Mouse (Mus musculus) WW6 (cell line): ENCODE data around the gene Top2a.
A peak's percentile ranks its signal among the peaks of the same experiment; 100 is the strongest.

Experiments used
- DNase-seq: peaks from one replicate; pipeline ENCODE4 v3.0.0-alpha.2; 2013; ENCODE audit warnings: low read depth, low spot score

The Top2a gene

DNA sequence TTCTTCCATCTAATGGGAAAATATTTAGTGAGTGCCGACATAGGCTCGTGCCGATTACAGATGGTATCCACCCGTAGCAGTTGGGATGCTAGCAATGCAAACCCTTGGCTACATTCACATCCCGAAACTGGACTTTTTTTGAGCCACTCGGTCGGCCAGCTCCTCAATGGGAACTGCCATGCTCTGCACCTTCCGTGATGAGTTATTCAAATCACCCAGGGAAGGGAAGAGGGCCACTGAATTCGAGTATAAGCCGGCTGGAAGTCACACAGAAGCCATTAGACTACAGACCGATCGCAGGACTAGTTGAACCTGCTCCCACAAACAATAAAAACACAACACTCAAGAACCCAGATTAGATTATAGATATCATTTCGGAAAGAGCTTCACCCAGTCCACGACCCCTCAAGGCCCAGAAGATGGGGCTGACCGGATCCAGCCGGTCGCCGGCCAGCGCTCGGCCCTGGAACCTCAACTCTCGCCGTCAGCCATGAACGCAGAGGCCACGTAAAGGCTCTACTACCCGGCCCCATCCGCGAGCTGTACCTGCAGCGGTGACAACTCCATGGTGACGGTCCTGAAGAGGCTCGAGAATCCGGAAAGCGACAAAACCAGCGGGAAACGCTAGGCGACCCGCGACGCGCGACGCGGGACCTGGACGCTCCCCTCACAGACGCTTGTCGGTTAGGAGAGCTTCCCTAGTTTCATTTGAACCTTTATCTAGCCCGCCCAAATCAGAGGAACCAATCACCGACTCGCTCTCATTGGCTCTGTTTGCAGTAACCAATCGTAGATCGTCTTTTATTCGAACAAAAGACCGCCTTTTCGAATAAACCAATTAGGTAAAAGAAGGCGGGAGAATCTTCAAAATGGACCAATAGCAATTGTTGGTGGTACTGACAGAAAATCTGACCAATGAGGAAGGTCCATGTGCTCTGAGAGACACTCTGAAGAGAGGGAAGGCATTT lies at the start of gene Top2a:
Gene Top2a, minus strand, starts transcription at position 690 of the 968 bp plus-strand sequence.
- peak; percentile 98 for DNase-seq

DNA sequence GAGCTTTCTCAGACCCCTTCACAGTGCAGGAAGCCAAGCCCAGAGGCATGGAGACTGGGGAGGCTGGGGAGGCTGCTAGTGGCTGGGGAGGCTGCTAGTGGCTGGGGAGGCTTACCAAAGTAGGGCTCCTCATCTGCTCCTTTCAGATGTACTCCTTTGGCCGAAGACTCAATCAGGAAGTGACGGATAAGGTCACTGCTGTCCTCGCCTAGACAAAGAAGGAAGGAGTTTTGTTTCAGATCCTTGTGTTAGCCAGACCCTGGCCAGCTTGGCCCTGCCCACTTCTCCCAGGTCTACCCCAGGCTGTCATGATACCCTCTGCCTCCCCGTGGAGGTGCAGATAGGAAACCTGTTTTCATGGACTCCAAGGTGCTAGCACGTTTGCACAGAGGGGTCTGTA lies 49.8 kb upstream of the Top2a start:
- DNase-seq, result no peak

DNA sequence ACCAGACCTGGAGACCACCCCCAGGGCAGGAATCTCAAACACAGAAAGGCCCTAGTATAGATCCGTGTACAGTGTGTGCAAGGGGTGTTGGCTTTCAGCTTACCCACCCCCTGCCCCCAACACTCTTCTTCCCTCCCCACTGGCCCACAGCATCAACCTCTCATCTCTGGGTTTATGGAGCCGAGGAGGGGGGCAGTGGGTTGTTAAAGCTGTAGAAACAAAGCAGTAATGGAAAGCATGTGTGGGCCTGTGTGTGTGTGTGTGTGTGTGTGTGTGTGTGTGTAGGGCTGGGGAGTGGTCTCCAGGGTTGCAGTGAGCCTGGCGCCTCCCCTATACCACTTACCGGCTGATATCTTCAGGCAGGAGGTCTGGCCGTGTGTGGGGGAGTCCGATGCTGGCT lies 47.9 kb upstream of the Top2a start:
- DNase-seq, result no peak

DNA sequence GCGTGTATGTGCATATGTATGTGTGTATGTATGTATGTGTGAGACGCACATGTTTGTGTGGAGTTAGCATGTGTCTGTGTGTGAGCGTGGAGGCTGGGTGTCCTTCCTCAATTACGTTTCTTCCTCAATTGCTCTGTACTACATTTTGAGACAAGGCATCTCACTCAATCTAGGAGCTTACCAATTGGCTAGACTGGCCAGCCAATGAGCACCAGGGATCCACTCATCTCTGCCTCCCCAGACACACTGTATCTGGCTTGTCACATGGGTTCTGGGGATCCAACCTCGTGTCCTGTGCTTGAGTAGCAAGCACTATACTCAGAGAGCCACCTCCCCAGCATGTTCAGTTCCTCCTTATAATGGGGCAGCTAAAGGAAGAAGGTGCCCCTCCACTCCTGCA lies 44.5 kb upstream of the Top2a start:
- DNase-seq, result no peak

DNA sequence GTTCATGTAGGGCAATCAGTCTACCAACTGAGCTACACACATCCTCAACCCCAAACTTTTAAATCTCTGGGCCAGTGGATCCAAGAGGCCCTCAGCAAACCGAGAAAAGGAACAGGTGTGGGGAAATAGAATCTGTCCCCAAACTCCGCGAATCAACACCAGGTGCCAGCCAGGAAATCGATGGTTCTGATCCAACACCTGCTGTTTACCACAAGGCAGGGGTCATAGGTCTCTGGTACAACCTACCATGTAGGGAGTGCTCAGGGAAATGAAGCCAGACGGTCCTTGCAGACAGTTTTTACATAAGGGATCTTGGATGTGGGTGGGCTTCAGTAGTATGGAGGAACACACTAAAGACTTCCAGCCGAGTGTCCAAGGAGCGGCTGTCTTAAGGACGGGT lies 43.6 kb upstream of the Top2a start:
- no peak for DNase-seq

DNA sequence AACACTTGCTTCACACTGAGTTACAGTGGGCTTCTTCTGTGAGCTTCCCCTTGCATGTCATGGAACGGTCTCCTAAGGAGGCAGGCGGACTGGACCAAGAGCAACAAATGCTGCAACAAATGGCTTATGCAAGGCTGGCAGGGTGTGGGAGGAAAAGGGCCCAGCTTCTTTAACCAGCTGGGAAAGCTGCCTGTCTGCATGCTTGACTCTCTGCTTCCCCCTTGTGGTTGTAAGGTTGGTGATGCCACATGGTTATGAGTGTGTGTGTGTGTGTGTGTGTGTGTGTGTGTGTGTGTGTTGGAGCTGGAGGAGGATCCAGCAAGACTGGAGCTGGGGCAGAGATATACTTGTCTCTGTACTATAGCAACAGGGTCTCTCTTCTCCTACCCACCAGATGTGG lies 42.0 kb upstream of the Top2a start:
- peak; percentile 85 for DNase-seq

DNA sequence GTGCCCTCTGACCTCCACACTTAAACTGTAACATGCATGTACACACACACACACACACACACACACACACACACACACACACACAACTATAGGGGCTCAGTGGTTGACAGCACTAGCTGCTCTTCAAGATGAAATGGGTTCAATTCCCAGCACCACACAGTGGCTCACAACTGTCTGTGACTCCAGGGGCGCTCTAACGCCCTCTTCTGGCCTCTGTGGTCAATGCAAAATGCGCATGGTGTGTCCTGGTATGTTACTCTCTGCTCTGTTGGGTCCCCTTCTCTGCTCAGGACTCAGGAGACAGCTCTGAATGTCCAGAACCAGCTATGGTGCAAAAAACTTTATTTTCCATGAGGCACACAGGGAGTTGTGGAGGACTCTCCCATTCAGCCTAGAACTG lies 41.4 kb upstream of the Top2a start:
- DNase-seq, result no peak

DNA sequence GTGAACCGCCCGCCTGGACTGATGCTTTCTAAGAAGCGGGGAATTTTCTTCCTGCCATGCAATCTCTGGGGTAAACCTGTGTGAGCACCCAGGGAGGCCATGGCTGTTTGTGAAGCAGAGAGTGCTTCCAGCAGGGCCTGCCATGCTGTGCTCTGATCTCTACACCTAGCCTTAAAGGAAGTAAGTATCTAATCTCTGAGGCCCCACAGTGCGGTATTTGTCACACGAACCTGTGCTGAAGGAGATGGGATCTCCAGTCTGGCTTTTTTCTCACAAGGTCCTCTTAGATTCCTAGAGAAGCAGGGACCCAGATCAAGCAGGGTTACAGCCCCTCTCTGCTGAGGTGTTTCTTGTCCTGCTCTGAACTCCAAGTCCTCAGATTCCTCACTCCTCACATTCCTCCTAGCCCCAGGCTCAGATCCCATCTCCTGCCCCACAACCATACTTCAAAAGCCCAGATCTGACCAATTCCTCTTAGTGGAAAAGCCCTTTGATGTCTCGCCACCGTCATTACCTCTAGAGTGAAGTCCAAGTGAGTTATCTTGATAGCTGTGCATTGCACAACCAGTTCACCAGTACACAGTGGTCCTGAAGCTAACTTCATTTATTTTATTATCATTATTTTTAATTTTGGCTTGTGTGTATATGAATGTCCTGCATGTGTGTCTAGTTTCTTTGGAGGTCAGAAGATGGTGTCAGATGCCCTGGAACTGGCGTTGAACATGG lies 39.6 kb upstream of the Top2a start:
- no peak for DNase-seq

DNA sequence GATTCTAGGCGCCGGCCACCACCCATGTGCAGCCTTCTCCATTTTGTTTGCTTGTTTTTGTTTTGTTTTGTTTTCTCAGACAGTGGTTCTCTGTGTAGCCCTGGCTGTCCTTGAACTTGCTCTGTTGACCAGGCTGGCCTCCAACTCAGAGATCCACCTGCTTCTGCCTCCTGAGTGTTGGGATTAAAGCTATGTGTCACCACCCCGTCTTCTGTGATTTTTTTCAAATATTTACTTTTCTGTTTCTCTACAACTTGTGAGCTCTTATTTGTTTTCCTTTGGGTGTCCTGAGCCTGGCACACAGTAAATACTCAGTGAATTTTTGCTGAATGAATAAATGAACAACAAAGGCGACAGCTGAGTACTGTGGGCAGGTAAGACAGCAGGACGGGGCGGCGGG lies 38.7 kb upstream of the Top2a start:
- DNase-seq, result no peak

DNA sequence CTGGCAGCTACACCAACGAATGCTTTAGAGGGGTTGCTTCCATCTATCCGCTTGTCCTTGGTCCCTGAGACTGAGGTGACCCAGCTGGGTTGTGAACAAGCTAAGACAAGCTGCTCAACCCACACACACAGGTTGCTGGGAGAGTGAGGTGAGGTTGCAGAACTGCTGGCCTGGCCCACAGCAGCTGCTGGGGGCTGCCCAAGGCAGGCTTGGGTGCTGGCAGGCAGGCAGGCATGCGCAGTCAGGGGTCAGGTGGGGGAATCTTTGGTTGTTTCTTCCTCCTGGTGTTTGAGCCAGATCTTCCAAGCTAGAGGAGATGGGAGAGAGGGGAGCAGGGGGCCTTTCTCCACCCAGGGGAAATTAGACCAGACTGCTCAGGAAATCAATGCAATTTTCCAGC lies 36.4 kb upstream of the Top2a start:
- no peak for DNase-seq

DNA sequence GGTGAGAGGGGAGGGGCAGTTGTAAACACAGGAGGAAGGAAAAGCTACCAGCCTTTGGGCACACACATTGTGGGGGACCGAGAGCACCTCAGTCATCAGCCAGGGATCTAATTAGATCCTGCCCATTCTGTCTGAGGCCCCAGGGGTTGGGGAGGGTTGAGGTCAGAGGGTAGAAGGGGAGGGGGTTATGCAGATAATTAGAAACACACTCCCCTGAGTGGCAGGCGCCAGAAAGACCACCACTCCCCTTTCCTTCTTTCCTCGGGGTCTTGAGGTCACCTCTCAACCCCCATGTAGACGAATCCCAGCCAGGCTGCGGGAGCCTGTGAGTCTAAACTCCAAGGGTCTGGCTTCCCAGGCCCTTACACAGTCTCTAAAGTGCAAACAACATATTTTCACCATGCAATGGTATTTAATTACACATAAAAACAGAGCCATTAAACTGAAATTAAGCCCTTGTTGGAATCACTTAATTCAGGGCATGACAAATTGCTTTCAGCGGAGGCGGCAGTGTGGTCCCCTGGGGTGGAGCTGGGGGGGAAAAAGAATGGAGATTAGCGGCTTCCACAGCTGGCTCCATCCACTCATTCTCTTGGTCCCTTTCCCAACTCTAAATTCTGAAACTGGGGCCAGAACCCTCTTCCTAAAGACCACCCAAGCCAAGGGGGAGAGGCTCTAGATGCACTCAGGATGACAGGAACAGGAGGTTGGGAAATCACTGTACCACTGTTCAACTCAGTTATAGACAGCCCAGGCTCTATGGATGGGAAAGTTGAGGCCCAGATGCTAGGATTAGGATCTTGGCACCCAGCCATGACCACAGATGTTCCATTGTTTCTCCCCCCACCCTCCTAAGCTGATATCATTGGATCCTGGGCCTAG lies 31.8 kb upstream of the Top2a start:
- DNase-seq, result no peak

DNA sequence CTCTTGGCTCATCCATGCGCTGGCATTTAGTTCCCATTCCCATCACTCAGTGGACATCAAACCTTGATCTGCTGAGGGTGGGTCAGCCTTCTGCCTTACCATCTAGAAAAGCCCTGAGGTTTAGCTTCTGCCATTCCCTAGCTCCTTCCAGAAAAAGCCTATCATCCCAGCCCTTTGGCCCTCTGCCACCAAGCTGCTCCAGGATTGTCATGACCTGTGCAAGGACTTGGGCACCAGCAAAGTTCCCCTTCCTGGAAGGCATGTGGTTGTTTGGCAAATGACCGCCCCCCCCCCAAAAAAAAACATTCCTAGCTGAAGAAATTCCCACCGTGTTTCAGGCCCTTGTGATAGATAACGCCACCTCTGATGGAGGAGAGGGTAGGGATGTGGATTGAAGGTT lies 31.2 kb upstream of the Top2a start:
- DNase-seq, result no peak

DNA sequence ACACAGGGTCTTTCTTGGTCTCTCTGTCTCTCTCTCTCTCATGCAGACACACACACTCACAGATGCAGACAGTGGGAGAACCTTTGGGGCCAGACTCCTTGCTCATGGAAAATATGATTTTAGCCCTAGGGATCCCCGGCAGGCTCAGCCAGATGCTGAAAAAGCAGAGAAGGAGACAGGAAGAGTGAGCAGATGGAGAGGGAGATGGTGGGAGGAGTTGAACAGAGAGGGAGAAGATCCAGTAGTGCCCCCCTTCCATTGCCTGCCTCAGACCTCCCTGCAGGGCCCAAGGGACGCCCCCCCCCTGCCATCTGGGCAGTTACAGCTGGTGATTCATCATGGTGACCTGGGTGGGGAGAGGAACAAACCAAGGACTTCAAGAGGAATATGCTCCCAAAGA lies 23.7 kb upstream of the Top2a start:
- no peak for DNase-seq

DNA sequence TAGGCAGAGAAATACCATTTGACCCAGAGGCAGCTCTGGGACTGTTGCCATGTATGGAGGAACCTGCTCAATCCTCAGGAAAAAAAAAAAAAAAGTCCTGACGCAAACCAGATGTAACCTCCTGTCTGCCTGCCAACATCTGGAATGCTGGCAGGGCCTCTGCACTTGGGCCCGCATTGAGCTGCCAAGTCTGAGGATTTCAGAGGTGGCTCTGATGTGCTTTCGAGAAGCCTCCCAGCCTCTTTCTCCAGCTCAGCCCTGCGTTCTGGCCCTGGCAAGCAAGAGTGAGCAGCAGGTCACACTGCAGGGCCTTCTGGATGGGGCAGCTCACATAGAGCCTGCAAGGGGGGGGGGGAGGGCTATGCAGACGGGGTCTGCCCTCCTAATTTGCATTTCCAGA lies 23.1 kb upstream of the Top2a start:
- no peak for DNase-seq

DNA sequence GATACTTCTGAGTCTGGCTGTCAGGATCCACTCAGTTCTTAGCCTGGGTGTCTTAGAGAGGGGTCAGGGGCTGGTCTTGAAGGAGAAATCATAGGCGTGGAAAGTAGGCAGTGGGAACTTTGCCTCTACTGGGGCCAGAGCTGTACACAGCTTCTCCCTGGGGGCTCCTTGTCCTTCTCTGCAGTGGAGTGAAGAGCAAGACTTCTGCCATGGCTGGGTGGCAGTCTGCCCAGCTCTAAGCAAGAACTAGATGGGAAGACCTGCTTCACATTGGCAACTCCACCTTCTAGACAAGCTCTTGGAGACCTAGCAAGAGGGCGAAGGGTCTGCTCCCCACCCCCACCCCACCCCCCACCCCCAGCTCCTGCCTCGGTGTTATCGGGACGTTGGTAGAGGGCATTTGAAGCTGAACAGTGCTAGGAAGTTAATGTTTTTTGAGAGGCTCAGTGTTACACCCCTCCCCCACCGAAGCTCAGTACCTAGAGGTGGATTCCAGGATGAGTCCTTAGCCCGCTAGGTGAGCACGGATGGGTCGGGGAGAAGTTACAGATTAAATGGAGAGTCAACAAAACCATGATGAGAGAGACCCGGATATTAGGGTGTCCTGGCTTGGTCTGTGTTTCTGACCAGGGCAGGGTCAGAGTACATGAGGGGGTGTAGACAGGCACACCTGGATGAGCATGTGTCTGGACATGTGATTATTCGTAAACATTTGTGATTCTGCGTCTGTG lies 21.3 kb upstream of the Top2a start:
- DNase-seq, result no peak

DNA sequence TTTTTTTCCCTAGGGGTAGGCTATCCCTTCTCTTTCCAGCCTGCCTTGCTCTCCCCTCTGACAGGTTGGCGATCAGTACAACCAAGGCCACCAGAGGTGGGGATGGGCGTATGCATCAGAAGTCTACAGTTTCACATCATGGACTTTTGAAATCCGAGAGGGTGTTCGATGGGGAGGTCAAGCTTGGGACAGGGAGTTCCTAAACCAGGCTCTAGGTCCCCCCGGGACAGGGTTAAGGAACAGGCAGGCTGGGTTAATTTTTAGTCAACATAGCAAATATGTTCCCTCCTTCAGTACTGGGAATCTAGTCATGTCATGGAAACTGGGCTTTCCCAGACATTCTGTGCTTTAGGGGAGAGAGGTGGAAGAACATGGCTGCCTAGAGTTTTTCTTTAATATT lies 20.3 kb upstream of the Top2a start:
- DNase-seq, result no peak

DNA sequence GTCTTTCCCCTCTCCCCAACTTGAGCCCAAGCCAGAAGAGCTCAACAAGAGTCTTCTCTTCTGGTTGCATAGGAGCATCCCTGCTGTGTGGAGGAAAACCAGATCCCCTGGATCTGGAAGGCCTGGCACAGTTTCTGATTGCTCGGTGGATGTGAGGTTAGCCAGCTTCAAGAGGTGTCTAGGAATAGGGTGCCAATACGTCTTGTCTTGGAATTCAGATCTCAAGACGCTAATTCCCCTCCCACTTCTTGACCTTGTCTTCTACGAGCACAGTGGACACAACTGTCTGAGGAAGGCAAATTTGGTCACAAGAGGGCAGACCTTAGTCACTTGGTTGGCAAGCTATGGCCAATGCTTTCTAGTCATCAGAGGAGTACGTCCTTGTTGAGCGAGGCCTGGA lies 19.6 kb upstream of the Top2a start:
- no peak for DNase-seq

DNA sequence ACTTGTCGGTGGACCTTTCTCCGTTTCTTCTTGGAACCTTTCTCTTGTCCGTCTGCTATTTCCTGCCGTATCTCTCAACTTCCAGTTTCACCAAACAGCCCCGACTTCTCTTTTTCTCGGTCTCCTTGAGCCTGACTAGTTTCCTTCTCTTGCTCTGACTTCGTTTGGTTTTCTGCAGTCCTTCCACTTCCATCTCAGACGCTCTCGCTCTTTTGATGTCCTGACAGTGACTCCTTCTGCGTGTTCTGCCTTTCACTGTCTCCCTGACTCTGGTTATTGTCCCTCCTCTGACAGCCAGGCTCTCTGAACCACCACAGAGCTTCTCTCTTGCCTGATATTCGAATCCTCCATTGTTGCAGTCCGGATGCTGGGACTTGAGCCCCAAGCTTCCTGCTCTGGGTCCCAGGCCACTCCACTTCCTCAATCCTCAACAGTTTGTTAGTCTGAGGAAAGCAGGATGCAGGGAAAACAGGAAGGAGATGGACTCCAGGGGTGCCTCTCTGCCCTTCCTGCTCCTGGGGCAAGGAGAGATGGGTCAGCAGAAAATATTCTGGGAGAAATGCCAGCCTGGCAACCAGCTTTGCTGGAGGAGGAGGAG lies 18.9 kb upstream of the Top2a start:
- DNase-seq, result no peak

DNA sequence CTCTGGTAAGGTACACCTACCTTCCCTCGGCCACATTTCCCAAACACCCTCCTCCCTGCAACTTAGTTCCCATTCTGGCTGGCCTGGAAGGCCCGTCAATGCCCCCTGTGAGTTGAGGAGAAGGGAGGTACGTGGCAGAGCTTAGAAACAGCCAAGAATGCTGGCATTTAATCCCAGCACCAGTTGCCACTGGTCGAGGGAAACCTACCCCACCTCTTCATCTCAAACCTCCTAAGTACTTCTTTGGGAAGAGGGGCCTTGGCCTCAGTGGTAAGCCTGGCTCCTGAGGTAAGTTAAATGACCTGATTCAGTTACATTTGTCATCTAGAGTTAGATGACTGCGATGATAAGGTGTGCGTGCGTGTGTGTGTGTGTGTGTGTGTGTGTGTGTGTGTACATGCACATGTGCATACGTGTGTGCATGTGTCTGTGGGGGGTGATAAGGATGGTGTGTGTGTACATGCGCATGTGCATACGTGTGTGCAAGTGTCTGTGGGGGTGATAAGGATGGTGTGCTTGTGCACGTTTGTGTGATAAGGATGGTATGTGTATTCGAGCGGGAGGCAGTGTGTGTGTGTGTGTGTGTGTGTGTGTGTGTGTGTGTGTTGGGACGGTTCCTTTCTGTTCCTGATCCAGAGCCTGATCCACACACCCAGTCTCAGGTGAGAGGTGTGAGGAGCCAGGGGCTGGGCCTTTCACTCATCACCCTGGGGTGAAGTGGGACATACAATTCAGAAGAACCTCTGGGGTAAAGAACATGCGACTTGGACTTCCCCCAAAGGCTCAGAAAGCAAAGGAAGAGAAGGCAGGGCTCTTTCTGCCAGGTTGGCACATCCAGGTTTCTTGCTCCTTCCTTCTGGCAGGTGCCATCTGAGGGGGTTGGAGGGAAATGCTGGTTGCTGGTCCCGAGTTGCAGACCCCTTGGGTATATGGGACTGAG lies 18.1 kb upstream of the Top2a start:
- DNase-seq, result no peak
